Mouse (Mus musculus) CH12.LX (cell line): ENCODE results near the gene Rag2. TPM values are rescaled to one million over a fixed set of nuclear protein-coding genes. Genes with fewer than 3 reads are reported as not detected.

Experiments used
- DNase-seq: peaks from one replicate; pipeline ENCODE4 v3.0.0-alpha.2; 2013; ENCODE audit errors: extremely low read depth
- H3K27ac ChIP-seq: 2 replicates; pipeline ENCODE4 v1.5.1; 2012; ENCODE audit warnings: low read depth, mild to moderate bottlenecking, control low read depth, moderate library complexity; ENCODE audit not compliant: insufficient read depth
- H3K27me3 ChIP-seq: replicated peaks from 2 replicates; pipeline ENCODE3; 2012; ENCODE audit warnings: inconsistent platforms
- H3K36me3 ChIP-seq, 2 experiments: replicated peaks in 1 of 2; 2 replicates each; pipeline versions ENCODE3 to v1.6.1; 2012; ENCODE audit warnings: inconsistent platforms in 1 of 2, low read length in 1 of 2, mild to moderate bottlenecking in 1 of 2, mixed read lengths in 1 of 2, moderate library complexity in 1 of 2; ENCODE audit not compliant: control insufficient read depth in 1 of 2, insufficient read depth in 1 of 2
- H3K4me1 ChIP-seq, 2 experiments: 2 replicates each; pipeline ENCODE4 v1.6.1; 2012; ENCODE audit warnings: inconsistent platforms in 1 of 2, moderate library complexity in 1 of 2; ENCODE audit not compliant: insufficient read depth in 2 of 2, control insufficient read depth in 1 of 2
- H3K4me2 ChIP-seq: 2 replicates; pipeline ENCODE4 v1.6.1; 2012; ENCODE audit warnings: low read depth, mild to moderate bottlenecking, control low read depth; ENCODE audit not compliant: poor library complexity, insufficient read depth, severe bottlenecking
- H3K4me3 ChIP-seq, 3 experiments: fragments of 150-350 bp in 1 of 3; sonication (generic) in 1 of 3; replicated peaks in 1 of 3; 2 replicates each; pipeline versions ENCODE3 to v1.5.1; 2011 to 2012; ENCODE audit warnings: low read depth in 2 of 3, low read length in 2 of 3, mild to moderate bottlenecking in 2 of 3, moderate library complexity in 2 of 3, control low read depth in 1 of 3, improper control_type of control experiment in 1 of 3, inconsistent platforms in 1 of 3, mixed read lengths in 1 of 3; ENCODE audit not compliant: poor library complexity in 1 of 3
- H3K79me2 ChIP-seq: replicated peaks from 2 replicates; pipeline ENCODE4 v1.6.1; 2012; ENCODE audit warnings: mild to moderate bottlenecking, moderate library complexity; ENCODE audit not compliant: control insufficient read depth, poor library complexity, insufficient read depth, severe bottlenecking; ENCODE audit errors: extremely low read depth
- H3K9ac ChIP-seq: 2 replicates; pipeline ENCODE4 v1.6.1; 2012; ENCODE audit warnings: low read depth, mild to moderate bottlenecking, control low read depth, moderate library complexity; ENCODE audit not compliant: insufficient read depth
- H3K9me3 ChIP-seq: replicated peaks from 2 replicates; pipeline ENCODE3; 2012; ENCODE audit warnings: low read length, inconsistent platforms, mixed read lengths
- BHLHE40 ChIP-seq: IDR thresholded peaks from 2 replicates; pipeline ENCODE4 v1.6.1; 2011; ENCODE audit warnings: mild to moderate bottlenecking, low read depth, low read length, improper control_type of control experiment
- CHD1 ChIP-seq: IDR thresholded peaks from 2 replicates; pipeline ENCODE4 v1.6.1; 2012; ENCODE audit warnings: low read depth, low read length, improper control_type of control experiment, inconsistent platforms
- CHD2 ChIP-seq: IDR thresholded peaks from 2 replicates; pipeline ENCODE4 v1.6.1; 2011; ENCODE audit warnings: low read length, improper control_type of control experiment
- CTCF ChIP-seq, 2 experiments: IDR thresholded peaks in 1 of 2; conservative IDR thresholded peaks in 1 of 2; 2 replicates each; pipeline ENCODE4 v1.5.1; 2011 to 2012; ENCODE audit warnings: low read depth in 2 of 2, low read length in 2 of 2, improper control_type of control experiment in 1 of 2, inconsistent platforms in 1 of 2, mild to moderate bottlenecking in 1 of 2, moderate library complexity in 1 of 2
- E2F4 ChIP-seq: IDR thresholded peaks from 2 replicates; pipeline ENCODE4 v1.6.1; 2011; ENCODE audit warnings: low read depth, low read length, improper control_type of control experiment; ENCODE audit not compliant: insufficient replicate concordance
- ELF1 ChIP-seq: IDR thresholded peaks from 2 replicates; pipeline ENCODE4 v1.6.1; 2014; ENCODE audit warnings: low read depth, mild to moderate bottlenecking, inconsistent platforms, low read length, improper control_type of control experiment
- ETS1 ChIP-seq: conservative IDR thresholded peaks from 2 replicates; pipeline ENCODE4 v1.6.1; 2012; ENCODE audit warnings: low read depth, mild to moderate bottlenecking, inconsistent platforms, low read length, improper control_type of control experiment, moderate library complexity
- JUN ChIP-seq: IDR thresholded peaks from 2 replicates; pipeline ENCODE4 v1.6.1; 2011; ENCODE audit warnings: low read depth, mild to moderate bottlenecking, low read length, improper control_type of control experiment, moderate library complexity; ENCODE audit not compliant: insufficient read depth
- JUND ChIP-seq: conservative IDR thresholded peaks from 2 replicates; pipeline ENCODE4 v1.6.1; 2011; ENCODE audit warnings: low read depth, low read length, improper control_type of control experiment
- MAX ChIP-seq: IDR thresholded peaks from 2 replicates; pipeline ENCODE4 v1.6.1; 2011; ENCODE audit warnings: low read length, improper control_type of control experiment
- MAZ ChIP-seq: IDR thresholded peaks from 2 replicates; pipeline ENCODE4 v1.6.1; 2012; ENCODE audit warnings: low read depth, mild to moderate bottlenecking, inconsistent platforms, low read length, improper control_type of control experiment, moderate library complexity
- MEF2A ChIP-seq: IDR thresholded peaks from 2 replicates; pipeline ENCODE4 v1.6.1; 2014; ENCODE audit warnings: low read depth, mild to moderate bottlenecking, inconsistent platforms, low read length, improper control_type of control experiment, borderline replicate concordance
- MYC ChIP-seq: IDR thresholded peaks from 2 replicates; pipeline ENCODE4 v1.6.1; 2011; ENCODE audit warnings: low read depth, mild to moderate bottlenecking, improper control_type of control experiment, low read length
- NELFE ChIP-seq: IDR thresholded peaks from 2 replicates; pipeline ENCODE4 v1.6.1; 2011; ENCODE audit warnings: low read depth, low read length, improper control_type of control experiment
- NRF1 ChIP-seq: IDR thresholded peaks from 2 replicates; pipeline ENCODE4 v1.6.1; 2014; ENCODE audit warnings: low read depth, mild to moderate bottlenecking, inconsistent platforms, low read length, improper control_type of control experiment, moderate library complexity
- PAX5 ChIP-seq: IDR thresholded peaks from 2 replicates; pipeline ENCODE4 v1.6.1; 2012; ENCODE audit warnings: low read length, inconsistent platforms, mixed read lengths
- POLR2AphosphoS2 ChIP-seq: IDR thresholded peaks from 2 replicates; pipeline ENCODE4 v1.6.1; 2011; ENCODE audit warnings: low read depth, low read length, improper control_type of control experiment
- RAD21 ChIP-seq: IDR thresholded peaks from 2 replicates; pipeline ENCODE4 v1.6.1; 2011; ENCODE audit warnings: low read depth, mild to moderate bottlenecking, low read length, improper control_type of control experiment, moderate library complexity
- SIN3A ChIP-seq: IDR thresholded peaks from 2 replicates; pipeline ENCODE4 v1.6.1; 2012; ENCODE audit warnings: low read length, improper control_type of control experiment, inconsistent platforms
- SMC3 ChIP-seq: IDR thresholded peaks from 2 replicates; pipeline ENCODE4 v1.6.1; 2011; ENCODE audit warnings: low read depth, low read length, improper control_type of control experiment
- USF1 ChIP-seq: IDR thresholded peaks from 2 replicates; pipeline ENCODE4 v1.6.1; 2014; ENCODE audit warnings: low read depth, mild to moderate bottlenecking, inconsistent platforms, low read length, improper control_type of control experiment
- ZC3H11A ChIP-seq: IDR thresholded peaks from 2 replicates; pipeline ENCODE4 v1.6.1; 2012; ENCODE audit warnings: low read depth, mild to moderate bottlenecking, inconsistent platforms, low read length, improper control_type of control experiment
- ZKSCAN1 ChIP-seq: IDR thresholded peaks from 2 replicates; pipeline ENCODE4 v1.6.1; 2012; ENCODE audit warnings: low read depth, inconsistent platforms, low read length, improper control_type of control experiment, borderline replicate concordance
- ZMIZ1 ChIP-seq: IDR thresholded peaks from 2 replicates; pipeline ENCODE4 v1.6.1; 2012; ENCODE audit warnings: low read depth, mild to moderate bottlenecking, inconsistent platforms, low read length, improper control_type of control experiment
- ZNF384 ChIP-seq: IDR thresholded peaks from 2 replicates; pipeline ENCODE4 v1.6.1; 2012; ENCODE audit warnings: low read depth, low read length, improper control_type of control experiment, inconsistent platforms
- dilution Hi-C: fragments of 300-500 bp; cut with MboI; formaldehyde crosslinking; loops from 2 replicates; pipeline ENCODE4 v1.14.3; 2020; ENCODE audit warnings: low sequenced_read_pairs; ENCODE audit not compliant: extremely low pct_unique_long_range_greater_than_20kb, extremely low pct_ligation_motif_present
- in situ Hi-C: fragments of 300-500 bp; cut with MboI; formaldehyde crosslinking; loops from 3 replicates; pipeline ENCODE4 v1.14.3; 2019; ENCODE audit warnings: low sequenced_read_pairs, low pct_ligation_motif_present, low pct_unique_long_range_greater_than_20kb, mixed read lengths
- polyA plus RNA-seq: library from polyadenylated mRNA; unstranded; fragments of >175 nt; gene quantifications from 2 replicates; pipeline ENCODE4 v1.2.1, GENCODE M21; 2012; ENCODE audit warnings: low read depth; ENCODE audit not compliant: insufficient read length
- total RNA-seq, 2 experiments: library from RNA; depleted of rRNA; stranded (reverse); fragments of 300-350 nt in 1 of 2; fragments of >200 nt in 1 of 2; gene quantifications; 2 replicates each; pipeline ENCODE4 v1.2.3; 2012 to 2014

Rag2 gene
- total and polyA plus RNA-seq, 3 experiments, result not detected

DNA sequence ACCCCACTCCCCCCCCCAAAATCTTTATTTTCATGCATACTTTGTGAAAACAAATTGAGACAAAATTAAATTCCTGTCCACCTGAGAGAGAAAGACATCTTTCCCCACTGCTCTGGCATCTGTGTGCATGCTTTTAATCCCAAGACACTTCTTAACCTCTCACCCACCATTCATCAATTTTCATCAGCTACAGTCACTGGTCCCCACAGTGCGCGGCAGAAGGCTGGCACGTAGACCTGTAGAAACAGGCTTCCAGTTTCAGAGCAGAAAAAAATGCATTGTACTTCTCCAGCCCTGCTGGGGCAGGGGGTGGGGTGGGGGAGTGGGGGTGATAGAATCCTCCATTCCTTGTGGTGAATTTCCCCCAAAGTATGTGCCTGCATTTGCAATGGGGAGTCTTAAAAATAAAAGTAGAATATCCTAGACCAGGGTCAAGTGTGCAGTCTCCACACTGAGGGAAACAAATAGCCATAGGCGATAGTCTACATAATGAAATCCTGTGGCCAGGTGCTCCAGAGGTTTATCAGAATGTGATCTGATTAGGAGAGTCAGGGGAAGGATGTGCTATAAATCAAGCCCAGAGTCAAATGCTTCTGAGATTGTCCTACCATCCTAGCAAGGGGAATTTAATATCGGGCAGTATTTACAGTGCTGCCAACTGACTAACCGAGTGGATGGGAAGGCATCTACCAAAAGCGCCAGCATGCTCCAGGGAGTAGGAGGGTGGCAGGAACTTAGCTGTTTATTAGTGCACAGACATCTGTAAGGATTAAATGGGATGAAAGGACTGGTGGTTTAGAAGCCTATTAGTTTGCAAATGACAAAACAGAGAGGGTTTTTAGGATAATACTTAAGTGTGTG lies 14.7 kb downstream of the Rag2 start:
- H3K4me2 ChIP-seq, result no peak overlapping the region
- no peaks in the 10 kb centered on the region for H3K36me3 ChIP-seq
- H3K27ac ChIP-seq, result no peak overlapping the region
- H3K79me2 ChIP-seq, result no peaks in the 10 kb centered on the region
- no peaks in the 10 kb centered on the region for H3K9me3 ChIP-seq
- peaks cover 29% of the 10 kb centered on the region for H3K27me3 ChIP-seq
- in situ Hi-C loops (no loop called here), dilution Hi-C loops (no loop called here)
- H3K4me1 ChIP-seq, result peaks cover 6 to 12% of the 10 kb centered on the region in 2 experiments
- no peak for DNase-seq
- TF ChIP-seq E2F4 (no peak), MYC (no peak), CTCF (conservative IDR thresholded peaks at IDR 0.05 in 1 of 2, IDR thresholded peaks at IDR 0.05 in 1 of 2; ENCODE audit: low read depth in 2 of 2, low read length in 2 of 2) (no peak), ELF1 (no peak), ZMIZ1 (no peak), JUND (no peak), BHLHE40 (no peak), PAX5 (no peak), RAD21 (no peak), ZKSCAN1 (no peak), NELFE (no peak), CHD1 (no peak), ZNF384 (no peak), ETS1 (no peak), JUN (no peak), MAZ (no peak), NRF1 (no peak), SMC3 (no peak), SIN3A (no peak), MAX (no peak)
- H3K4me3 ChIP-seq, result no peak overlapping the region
- H3K9ac ChIP-seq, result no peak overlapping the region

DNA sequence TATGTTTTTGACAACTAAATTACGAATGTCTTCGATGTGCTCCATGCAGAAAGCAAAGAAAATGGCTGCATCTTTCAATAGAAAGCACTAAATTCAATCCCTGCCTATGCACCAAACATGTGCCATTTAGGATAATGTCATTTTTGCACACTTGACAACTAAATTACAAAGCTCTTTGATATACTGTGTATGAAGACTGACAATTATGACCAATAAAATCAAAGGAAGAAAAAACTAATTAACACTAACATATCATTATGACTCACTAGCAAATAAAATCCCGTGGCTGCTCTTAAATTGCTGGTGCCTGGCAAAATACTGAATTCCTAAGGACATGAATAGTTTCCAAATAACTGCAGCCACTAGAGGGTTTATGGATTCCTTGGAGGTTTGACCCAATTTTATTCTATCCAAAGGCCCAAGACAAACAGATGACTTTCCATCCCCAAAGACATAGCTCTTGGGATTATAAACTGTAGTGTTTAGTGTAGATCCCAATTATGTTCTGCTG lies 15.4 kb downstream of the Rag2 start:
- dilution Hi-C loops, result no loop called here
- Histone ChIP-seq H3K27me3 (peaks cover 31% of the 10 kb centered on the region), H3K9me3 (no peaks in the 10 kb centered on the region), H3K27ac (no peak overlapping the region), H3K36me3 (no peaks in the 10 kb centered on the region), H3K4me1 (peaks cover 6 to 12% of the 10 kb centered on the region in 2 experiments), H3K4me3 (no peak overlapping the region), H3K9ac (no peak overlapping the region), H3K79me2 (no peaks in the 10 kb centered on the region), H3K4me2 (no peak overlapping the region)
- DNase-seq, result no peak
- no peak for TF ChIP-seq CHD2
- TF ChIP-seq USF1, result no peak
- TF ChIP-seq SMC3, result no peak
- no peak for TF ChIP-seq ZC3H11A
- TF ChIP-seq MAZ, result no peak
- no peak for TF ChIP-seq NRF1
- no peak for TF ChIP-seq ETS1
- TF ChIP-seq MEF2A, result no peak
- no peak for TF ChIP-seq POLR2AphosphoS2
- no peak for TF ChIP-seq NELFE
- TF ChIP-seq ZMIZ1, result no peak
- no peak for TF ChIP-seq JUN
- no peak for TF ChIP-seq RAD21
- in situ Hi-C loops, result no loop called here
